Mouse (Mus musculus) neural tube, embryonic 15.5 days (tissue): ENCODE data around the gene Lcorl. TPM values are rescaled to one million over a fixed set of nuclear protein-coding genes. Genes with fewer than 3 reads are reported as not detected.
"Not testable (repeated sequence)": the region's sequence is repeated elsewhere in the genome, so short reads cannot be mapped to it uniquely, and the experiment has no call there.

Experiments used
- ATAC-seq: fragments of 200-750 bp; cut with Nextera tagmentation; 2 replicates; pipeline ENCODE4 v1.8.0; 2017; ENCODE audit warnings: mild to moderate bottlenecking, moderate TSS enrichment, moderate library complexity; ENCODE audit not compliant: low FRiP score
- H3K27ac ChIP-seq: fragments of 300-500 bp; sonication (generic); replicated peaks from 2 replicates; pipeline ENCODE4 v1.5.1; 2015; ENCODE audit warnings: mild to moderate bottlenecking, inconsistent platforms
- H3K27me3 ChIP-seq: fragments of 300-500 bp; sonication (generic); replicated peaks from 2 replicates; pipeline ENCODE4 v1.6.1; 2015; ENCODE audit warnings: inconsistent platforms
- H3K36me3 ChIP-seq: fragments of 300-500 bp; sonication (generic); 2 replicates; pipeline ENCODE4 v1.6.1; 2015; ENCODE audit warnings: inconsistent platforms
- H3K4me1 ChIP-seq: fragments of 300-500 bp; sonication (generic); 2 replicates; pipeline ENCODE4 v1.6.1; 2015; ENCODE audit warnings: inconsistent platforms
- H3K4me2 ChIP-seq: fragments of 300-500 bp; sonication (generic); 2 replicates; pipeline ENCODE4 v1.6.1; 2015; ENCODE audit warnings: inconsistent platforms, mild to moderate bottlenecking, moderate library complexity
- H3K4me3 ChIP-seq: fragments of 300-500 bp; sonication (generic); replicated peaks from 2 replicates; pipeline ENCODE4 v1.5.1; 2015; ENCODE audit warnings: mild to moderate bottlenecking, inconsistent platforms
- H3K9ac ChIP-seq: fragments of 300-500 bp; sonication (generic); replicated peaks from 2 replicates; pipeline ENCODE4 v1.6.1; 2015; ENCODE audit warnings: mild to moderate bottlenecking, inconsistent platforms
- H3K9me3 ChIP-seq: fragments of 300-500 bp; sonication (generic); replicated peaks from 2 replicates; pipeline ENCODE4 v1.6.1; 2016; ENCODE audit warnings: inconsistent platforms
- WGBS: fragments of 180-500 bp; shearing (Covaris S2); methylation state at CpG from one replicate; pipeline ENCODE4 v1.1.7; 2015; ENCODE audit warnings: mixed read lengths; 5-methylcytosine and 5-hydroxymethylcytosine counted together
- polyA plus RNA-seq: library from polyadenylated mRNA; unstranded; fragments of >200 nt; fragmentation: Nextera tagmentation; extraction: Ambion mirVana; gene quantifications from 2 replicates; pipeline ENCODE4 v1.2.1, GENCODE M21; 2015

Lcorl gene
- polyA plus RNA-seq, 1 experiment from 2014 or later, result 47.1 TPM

DNA sequence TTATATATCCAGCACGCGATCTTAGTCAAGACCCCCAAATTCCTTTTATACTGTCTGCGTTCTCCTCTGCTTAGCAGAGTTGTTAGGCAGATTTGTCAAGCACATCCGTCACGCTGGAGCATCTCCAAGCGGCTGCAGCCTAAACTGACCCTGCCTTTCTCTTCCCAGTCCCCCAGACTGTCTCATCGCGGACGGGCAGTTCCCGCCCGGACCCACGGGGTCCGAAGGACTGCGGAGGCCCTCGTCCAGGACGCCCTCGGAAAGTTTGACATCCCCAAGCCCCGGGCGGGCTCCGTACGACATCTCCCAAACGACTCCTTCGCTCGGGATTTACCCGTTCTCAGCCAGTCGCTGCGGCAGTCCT is 188.2 kb downstream of the Lcorl start:
- H3K4me2 ChIP-seq, result peak overlapping the region; percentile 98
- H3K4me3 ChIP-seq, result peak overlapping the region; percentile 80
- H3K9me3 ChIP-seq, result no peaks in the 10 kb centered on the region
- peak; percentile 72 for ATAC-seq
- peak overlapping the region; percentile 77 for H3K27ac ChIP-seq
- peak overlapping the region; percentile 68 for H3K9ac ChIP-seq
- no peaks in the 10 kb centered on the region for H3K27me3 ChIP-seq
- WGBS, result under 1% methylated on average over 27 of the region's 27 CpGs
- no peaks in the 10 kb centered on the region for H3K36me3 ChIP-seq
- H3K4me1 ChIP-seq, result peaks cover 13% of the 10 kb centered on the region

DNA sequence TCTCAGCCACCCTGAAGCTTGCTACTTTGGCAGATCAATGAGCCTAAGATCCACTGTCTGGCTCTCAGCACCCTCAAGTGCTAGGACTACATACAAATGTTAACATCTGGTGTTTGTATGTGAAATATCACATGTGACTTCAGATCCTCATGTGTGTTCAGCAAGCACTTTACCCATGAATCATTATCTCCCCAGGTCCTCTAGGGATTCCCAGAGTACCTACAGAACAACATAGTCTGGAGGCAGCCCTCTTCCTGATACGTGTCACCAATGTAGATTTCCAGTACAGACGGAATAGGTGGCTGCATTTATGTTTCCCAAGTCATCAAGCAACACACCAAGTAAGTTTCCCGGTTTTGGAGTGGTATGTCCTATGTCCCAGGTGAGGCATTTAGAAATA is 188.6 kb downstream of the Lcorl start:
- H3K27me3 ChIP-seq, result no peaks in the 10 kb centered on the region
- peak overlapping the region; percentile 77 for H3K27ac ChIP-seq
- peak overlapping the region; percentile 68 for H3K9ac ChIP-seq
- ATAC-seq, result peak; percentile 9; the same call in 1 of the 2 replicates
- H3K9me3 ChIP-seq, result no peaks in the 10 kb centered on the region
- H3K36me3 ChIP-seq, result no peaks in the 10 kb centered on the region
- peak overlapping the region; percentile 80 for H3K4me3 ChIP-seq
- H3K4me1 ChIP-seq, result peaks cover 13% of the 10 kb centered on the region
- 0% methylated on average over 3 of the region's 3 CpGs for WGBS
- H3K4me2 ChIP-seq, result peak overlapping the region; percentile 98

DNA sequence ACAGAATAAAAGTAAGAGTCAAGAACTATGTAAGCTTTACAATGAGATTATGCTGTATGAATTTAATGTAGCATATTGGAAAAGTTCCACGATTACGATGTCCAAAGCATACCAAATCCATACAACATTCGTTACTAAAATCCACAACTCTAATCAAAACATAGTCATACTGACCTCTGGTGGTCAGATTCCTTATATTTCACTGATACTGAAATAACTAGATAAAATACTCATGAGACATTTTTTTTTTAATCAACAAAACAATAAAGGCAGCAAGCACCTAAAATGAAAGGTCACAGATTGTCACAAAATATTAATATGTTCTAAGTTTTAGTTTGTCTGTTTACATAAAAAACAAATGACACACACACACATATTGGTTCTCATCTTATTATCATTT is 189.1 kb downstream of the Lcorl start:
- Histone ChIP-seq H3K36me3 (no peaks in the 10 kb centered on the region), H3K4me3 (no peak overlapping the region), H3K27me3 (no peaks in the 10 kb centered on the region), H3K9ac (no peak overlapping the region), H3K4me2 (peak overlapping the region; percentile 98; the same call in 1 of the 2 replicates), H3K9me3 (no peaks in the 10 kb centered on the region), H3K27ac (no peak overlapping the region), H3K4me1 (peaks cover 13% of the 10 kb centered on the region)
- no peak for ATAC-seq
- WGBS, result 18% methylated on average over 3 of the region's 3 CpGs

DNA sequence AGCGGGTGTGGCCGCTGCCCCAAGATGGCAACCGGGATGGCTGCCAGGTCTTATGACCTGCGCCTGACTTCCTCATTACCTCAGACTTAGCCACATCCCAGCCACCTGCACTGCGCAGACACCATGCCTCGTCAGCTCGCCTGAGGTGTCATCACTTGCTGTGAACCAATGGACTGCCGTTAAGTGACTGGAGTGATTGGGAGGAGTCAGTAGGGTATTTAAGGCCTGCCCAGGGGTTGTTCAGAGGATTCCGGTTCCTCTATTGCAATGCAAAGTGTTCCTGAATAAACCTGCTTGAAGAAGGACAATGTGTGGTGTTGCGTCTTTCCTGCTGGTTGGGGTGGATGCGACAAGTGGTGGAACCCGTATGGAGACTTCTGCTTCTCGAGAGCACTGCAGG is 199.0 kb downstream of the Lcorl start:
- H3K9me3 ChIP-seq, H3K27me3 ChIP-seq, H3K4me3 ChIP-seq, H3K4me1 ChIP-seq, H3K27ac ChIP-seq, H3K9ac ChIP-seq, ATAC-seq, H3K4me2 ChIP-seq, H3K36me3 ChIP-seq: not testable (repeated sequence)
- WGBS, result 93% methylated on average over 13 of the region's 13 CpGs

DNA sequence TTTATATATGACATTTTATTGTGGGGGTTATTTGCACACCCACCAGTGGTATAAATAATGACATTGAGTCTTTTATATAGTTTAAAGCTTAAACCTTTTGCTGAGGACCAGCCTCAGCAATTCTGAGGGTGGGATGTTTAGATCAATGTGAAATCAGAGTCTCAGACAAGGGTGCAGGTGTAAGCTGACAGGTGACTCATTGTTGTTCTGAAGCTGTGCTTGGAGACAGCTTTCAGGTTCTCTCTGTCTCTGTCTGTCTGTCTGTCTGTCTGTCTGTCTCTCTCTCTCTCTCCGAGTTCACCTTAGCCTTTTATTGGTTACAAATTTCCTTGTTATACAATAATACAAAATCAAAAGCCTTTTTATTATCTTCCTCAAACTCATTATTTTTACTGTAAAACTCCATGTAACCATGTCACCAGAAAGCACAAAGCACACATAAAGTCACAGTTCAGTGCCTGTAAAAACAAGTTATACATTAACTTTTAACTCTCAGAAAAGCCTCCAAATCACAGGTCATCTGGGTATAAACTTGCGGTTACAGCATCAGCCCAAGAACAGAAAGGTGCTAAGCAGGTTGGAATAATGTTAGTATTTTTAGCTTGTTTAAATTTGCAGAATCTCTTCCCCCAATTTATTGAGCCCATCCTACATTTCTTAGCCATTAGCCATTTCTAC is 206.2 kb downstream of the Lcorl start:
- no peak overlapping the region for H3K27ac ChIP-seq
- no peak for ATAC-seq
- H3K4me1 ChIP-seq, result no peaks in the 10 kb centered on the region
- H3K27me3 ChIP-seq, result no peaks in the 10 kb centered on the region
- WGBS, result 85% methylated on average over 2 of the region's 2 CpGs
- H3K9me3 ChIP-seq, result no peaks in the 10 kb centered on the region
- no peak overlapping the region for H3K9ac ChIP-seq
- no peak overlapping the region for H3K4me3 ChIP-seq
- no peaks in the 10 kb centered on the region for H3K36me3 ChIP-seq
- no peak overlapping the region for H3K4me2 ChIP-seq

Other genes with a start within 250 kb of the Lcorl start
- 11.7 and 13.6 TPM in 2 replicates for gene Fam184b, start 218.0 kb downstream of the Lcorl start, polyA plus RNA-seq
- gene Ncapg, start 187.7 kb downstream of the Lcorl start, polyA plus RNA-seq, result 5.3 and 15.0 TPM in 2 replicates